Mouse (Mus musculus) bone marrow, adult 2 months (tissue): ENCODE results near the gene Fcer2a.

Source experiments
- CTCF ChIP-seq: fragments of 200-500 bp; IDR thresholded peaks from 2 replicates; pipeline ENCODE4 v1.5.1; 2011; ENCODE audit warnings: low read length, control low read depth; ENCODE audit not compliant: control insufficient read depth, insufficient read depth
- POLR2A ChIP-seq: fragments of 200-500 bp; IDR thresholded peaks from 2 replicates; pipeline ENCODE4 v1.6.1; 2011; ENCODE audit warnings: low read depth, mild to moderate bottlenecking, control low read depth, low read length, borderline replicate concordance; ENCODE audit not compliant: control insufficient read depth

DNA sequence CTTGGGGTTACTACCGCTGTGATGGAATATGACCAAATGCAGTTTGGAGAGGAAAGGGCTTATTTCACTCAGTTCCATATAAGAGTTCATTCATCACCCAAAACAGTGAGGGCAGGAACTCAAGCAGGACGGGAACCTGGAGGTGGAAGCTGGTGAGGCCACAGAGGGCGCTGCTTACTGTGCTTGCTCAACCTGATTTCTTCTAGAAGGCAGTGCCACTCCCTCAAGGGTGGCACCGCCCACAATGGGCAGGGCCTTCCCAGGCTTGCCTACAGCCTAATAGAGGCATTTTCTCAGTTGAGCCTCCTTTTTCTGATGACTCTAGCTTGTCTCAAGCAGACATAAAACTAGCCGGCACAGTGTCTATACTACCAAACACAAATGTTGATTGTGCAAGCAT is 48.2 kb downstream of the Fcer2a start:
- TF ChIP-seq POLR2A: no peak
- TF ChIP-seq CTCF: peak; percentile 78
